Mouse (Mus musculus): ENCODE results near the gene Ssh1. TPM values are rescaled to one million over a fixed set of nuclear protein-coding genes. Genes with fewer than 3 reads are reported as not detected.
A peak's percentile ranks its signal among the peaks of the same experiment; 100 is the strongest.

Gene Ssh1
- polyA plus RNA-seq, 1 experiment from 2014 or later = 17.2 TPM

DNA sequence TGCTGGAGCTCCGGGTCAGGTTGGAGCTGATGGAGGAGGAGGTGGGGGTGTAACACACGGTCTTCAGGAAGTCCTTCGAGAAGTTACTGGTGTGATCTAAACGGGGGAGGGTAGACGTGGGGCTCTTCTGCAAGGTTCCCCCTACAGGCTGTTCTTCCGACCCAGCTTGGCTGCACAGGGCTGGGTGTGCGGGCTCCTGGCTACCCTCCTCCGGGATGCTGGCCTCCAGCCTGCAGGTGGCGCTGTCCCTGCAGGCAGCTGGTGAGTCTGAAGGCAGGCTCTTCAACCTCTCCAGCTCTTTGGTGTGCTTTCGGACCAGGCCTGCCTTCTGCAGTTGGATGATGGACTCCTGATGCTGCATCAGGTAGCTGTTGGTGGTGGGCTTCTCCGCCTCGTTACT, 51.1 kb downstream of the Ssh1 start:
- no peaks in the 10 kb centered on the region for H3K27me3 ChIP-seq
- H3K36me3 ChIP-seq = peaks cover 82% of the 10 kb centered on the region
- no peak overlapping the region for H3K4me3 ChIP-seq (replicated peaks)
- whole genome bisulfite sequencing = 89% methylated on average over 12 of the region's 12 CpGs
- H3K27ac ChIP-seq = no peak overlapping the region
- no peak overlapping the region for H3K4me2 ChIP-seq (replicated peaks)
- H3K9me3 ChIP-seq = no peaks in the 10 kb centered on the region
- 0 out of 2 replicates have a peak, but pooled peaks have one; percentile 6 for ATAC-seq
- H3K9ac ChIP-seq (replicated peaks) = no peak overlapping the region
- H3K4me1 ChIP-seq (replicated peaks) = peaks cover 12% of the 10 kb centered on the region

- H3K4me1 ChIP-seq (replicated peaks) = peaks cover 16% of the 10 kb centered on the region
- H3K9ac ChIP-seq (replicated peaks) = no peak overlapping the region
- no peaks in the 10 kb centered on the region for H3K27me3 ChIP-seq
- H3K9me3 ChIP-seq = no peaks in the 10 kb centered on the region
- H3K4me2 ChIP-seq (replicated peaks) = no peak overlapping the region
- H3K36me3 ChIP-seq = peaks cover 51% of the 10 kb centered on the region
- ATAC-seq = no peak
- no peak overlapping the region for H3K4me3 ChIP-seq (replicated peaks)
- 46% methylated on average over 12 of the region's 12 CpGs for WGBS
- no peak overlapping the region for H3K27ac ChIP-seq
Observed at GRCm38 (mm10) chr5:113939263-113939900, 54.3 kb downstream of the Ssh1 start.

GRCm38 (mm10) chr5:113937650-113938049, 56.0 kb downstream of the Ssh1 start:
- WGBS = 38% methylated on average over 7 of the region's 7 CpGs
- Histone ChIP-seq H3K4me2 (replicated peaks) (no peak overlapping the region), H3K27ac (peak overlapping the region; percentile 68), H3K27me3 (no peaks in the 10 kb centered on the region), H3K9ac (replicated peaks) (0 out of 2 replicates have a peak overlapping the region, but pooled peaks have one; percentile 3), H3K4me3 (replicated peaks) (no peak overlapping the region), H3K36me3 (peaks cover 34% of the 10 kb centered on the region), H3K4me1 (replicated peaks) (peaks cover 12% of the 10 kb centered on the region), H3K9me3 (no peaks in the 10 kb centered on the region)
- ATAC-seq = no peak; the same call in 1 of the 2 replicates

DNA sequence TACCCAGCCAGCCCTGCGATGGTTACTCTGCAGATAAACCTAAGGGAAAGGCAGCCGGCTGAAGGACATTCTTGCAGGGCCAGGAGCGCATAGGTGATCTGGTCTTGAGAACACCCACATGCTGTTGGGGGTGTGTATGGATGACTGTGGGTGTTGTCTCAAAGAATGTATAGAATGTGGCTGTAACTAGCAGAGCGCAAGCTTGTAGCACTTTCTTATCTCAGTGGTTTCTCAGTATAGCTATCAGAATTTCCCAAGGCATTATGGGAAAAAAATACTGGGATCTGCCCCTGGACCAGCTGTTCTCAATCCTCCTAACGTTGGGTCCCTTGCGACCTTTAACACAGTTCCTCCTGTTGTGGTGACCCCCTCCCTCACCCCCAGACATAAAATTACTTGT, 59.8 kb downstream of the Ssh1 start:
- 82% methylated on average over 6 of the region's 6 CpGs for WGBS
- no peak overlapping the region for H3K27ac ChIP-seq
- no peak overlapping the region for H3K4me3 ChIP-seq (replicated peaks)
- H3K9ac ChIP-seq (replicated peaks) = no peak overlapping the region
- ATAC-seq = no peak
- no peaks in the 10 kb centered on the region for H3K9me3 ChIP-seq
- no peak overlapping the region for H3K4me2 ChIP-seq (replicated peaks)
- no peaks in the 10 kb centered on the region for H3K27me3 ChIP-seq
- peaks cover 26% of the 10 kb centered on the region for H3K4me1 ChIP-seq (replicated peaks)
- peaks cover 5% of the 10 kb centered on the region; the same call in 1 of the 2 replicates for H3K36me3 ChIP-seq

DNA sequence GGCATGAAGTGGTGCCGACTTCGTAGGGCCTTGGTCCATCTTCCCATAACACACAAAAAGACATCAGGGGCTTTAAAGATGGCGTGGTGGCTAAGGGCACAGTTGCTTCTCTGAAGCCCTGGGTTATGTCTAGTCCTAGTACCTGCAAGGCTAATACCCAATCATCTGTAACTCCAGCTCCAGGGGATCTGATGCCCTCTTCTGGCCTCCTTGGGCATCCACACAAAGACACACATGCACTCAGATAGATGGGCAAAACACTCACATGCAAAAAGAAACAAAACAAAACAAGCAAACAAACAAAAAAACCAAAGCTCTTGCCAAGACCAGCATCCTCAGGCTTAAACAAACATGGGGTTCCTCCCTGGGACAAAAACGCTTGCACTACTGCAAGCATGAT, 60.2 kb downstream of the Ssh1 start:
- no peak overlapping the region for H3K27ac ChIP-seq
- H3K36me3 ChIP-seq = peaks cover 4% of the 10 kb centered on the region; the same call in 1 of the 2 replicates
- H3K27me3 ChIP-seq = no peaks in the 10 kb centered on the region
- no peak overlapping the region for H3K9ac ChIP-seq (replicated peaks)
- no peak for ATAC-seq
- 89% methylated on average over 4 of the region's 4 CpGs for WGBS
- peaks cover 26% of the 10 kb centered on the region for H3K4me1 ChIP-seq (replicated peaks)
- no peak overlapping the region for H3K4me3 ChIP-seq (replicated peaks)
- H3K9me3 ChIP-seq = no peaks in the 10 kb centered on the region
- no peak overlapping the region for H3K4me2 ChIP-seq (replicated peaks)

DNA sequence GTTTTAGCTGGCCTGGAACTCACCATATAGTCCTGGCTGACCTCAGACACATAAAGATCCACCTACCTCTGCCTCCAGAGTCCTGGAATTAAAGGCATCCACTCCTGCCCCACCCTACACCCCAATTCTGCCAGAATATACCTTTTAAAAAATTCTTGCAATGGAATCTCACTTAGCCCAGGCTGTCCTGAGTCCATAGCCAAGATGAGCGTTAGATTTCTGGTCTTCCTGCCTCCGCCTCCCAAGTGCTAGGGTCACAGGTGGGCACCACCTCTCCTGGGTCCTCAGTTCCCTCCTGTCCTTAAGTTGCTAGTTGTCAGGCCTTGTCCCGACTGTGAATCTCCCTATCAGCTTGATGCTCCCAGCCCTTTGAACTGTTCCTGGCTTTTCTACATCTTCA, 61.4 kb downstream of the Ssh1 start:
- Histone ChIP-seq H3K27ac (no peak overlapping the region), H3K27me3 (no peaks in the 10 kb centered on the region), H3K9ac (replicated peaks) (no peak overlapping the region), H3K4me1 (replicated peaks) (peaks cover 16% of the 10 kb centered on the region), H3K4me3 (replicated peaks) (no peak overlapping the region), H3K4me2 (replicated peaks) (no peak overlapping the region), H3K9me3 (0 out of 2 replicates have a peak, but pooled peaks cover 3% of the 10 kb centered on the region), H3K36me3 (no peaks in the 10 kb centered on the region)
- ATAC-seq = no peak
- 84% methylated on average over 3 of the region's 3 CpGs for WGBS

GRCm38 (mm10) chr5:113930648-113931609, 62.8 kb downstream of the Ssh1 start:
- peak; percentile 71 for ATAC-seq
- peaks cover 16% of the 10 kb centered on the region for H3K4me1 ChIP-seq (replicated peaks)
- H3K27ac ChIP-seq = peak overlapping the region; percentile 27
- H3K9ac ChIP-seq (replicated peaks) = peak overlapping the region; percentile 37
- 0 out of 2 replicates have a peak, but pooled peaks cover 3% of the 10 kb centered on the region for H3K9me3 ChIP-seq
- WGBS = 21% methylated on average over 14 of the region's 18 CpGs
- H3K27me3 ChIP-seq = no peaks in the 10 kb centered on the region
- H3K36me3 ChIP-seq = no peaks in the 10 kb centered on the region
- H3K4me3 ChIP-seq (replicated peaks) = no peak overlapping the region
- no peak overlapping the region; the same call in 1 of the 2 replicates for H3K4me2 ChIP-seq (replicated peaks)

DNA sequence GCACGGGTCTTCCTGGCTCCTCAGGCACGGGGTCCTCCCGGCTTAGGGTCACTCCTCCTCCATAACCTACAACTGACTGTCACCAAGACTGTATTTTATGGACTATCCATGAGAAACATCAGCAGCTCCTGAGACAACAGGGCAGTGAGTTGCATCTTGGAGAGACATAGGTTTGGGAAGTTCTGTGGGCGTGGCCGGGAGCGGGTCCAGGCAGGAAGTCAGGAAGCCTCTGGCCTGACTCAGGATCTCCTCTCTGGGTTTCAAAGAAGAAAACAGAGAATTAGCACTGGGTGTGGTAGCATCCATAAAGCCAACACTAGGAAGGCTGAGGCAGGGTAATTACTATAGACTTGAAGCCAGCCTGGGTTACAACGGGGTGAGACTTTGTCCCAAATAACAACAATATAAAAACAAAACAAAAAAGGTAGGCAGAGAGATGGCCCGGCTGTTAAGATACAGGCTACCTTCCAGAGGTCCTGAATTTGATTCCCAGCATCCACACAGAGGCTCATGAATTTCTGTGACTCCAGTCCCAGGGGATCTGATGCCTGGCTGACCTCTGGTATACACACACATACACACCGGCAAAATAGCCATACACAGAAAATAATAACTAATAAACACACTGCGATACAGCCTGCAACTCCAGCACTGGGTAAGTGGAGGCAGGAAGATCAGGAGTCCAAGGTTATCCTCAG, 63.6 kb downstream of the Ssh1 start:
- 59% methylated on average over 10 of the region's 10 CpGs for WGBS
- Histone ChIP-seq H3K4me1 (replicated peaks) (peaks cover 18% of the 10 kb centered on the region), H3K36me3 (no peaks in the 10 kb centered on the region), H3K9ac (replicated peaks) (no peak overlapping the region), H3K27ac (peak overlapping the region; percentile 27; the same call in 1 of the 2 replicates), H3K27me3 (no peaks in the 10 kb centered on the region), H3K9me3 (0 out of 2 replicates have a peak, but pooled peaks cover 3% of the 10 kb centered on the region), H3K4me3 (replicated peaks) (no peak overlapping the region), H3K4me2 (replicated peaks) (no peak overlapping the region)
- no peak for ATAC-seq

DNA sequence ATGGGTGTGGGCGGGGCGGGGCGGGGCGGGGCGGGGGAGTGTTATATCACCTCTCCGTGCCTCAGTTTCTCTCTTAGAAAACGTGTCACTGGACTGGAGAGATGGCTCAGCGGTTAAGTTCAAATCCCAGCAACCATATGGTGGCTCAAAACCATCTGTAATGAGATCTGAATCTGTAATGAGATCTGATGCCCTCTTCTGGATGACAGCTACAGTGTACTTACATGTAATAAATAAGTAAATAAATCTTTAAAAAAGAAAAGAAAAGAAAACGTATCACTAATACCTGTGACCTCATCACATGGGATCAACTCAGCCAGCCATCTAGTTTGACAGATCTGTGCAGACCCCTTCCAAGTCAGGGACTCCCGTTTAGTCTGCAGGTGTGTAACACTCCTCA, 64.2 kb downstream of the Ssh1 start:
- no peak overlapping the region for H3K4me3 ChIP-seq (replicated peaks)
- 0 out of 2 replicates have a peak, but pooled peaks cover 3% of the 10 kb centered on the region for H3K9me3 ChIP-seq
- H3K36me3 ChIP-seq = no peaks in the 10 kb centered on the region
- no peak overlapping the region for H3K27ac ChIP-seq
- no peak overlapping the region for H3K4me2 ChIP-seq (replicated peaks)
- H3K9ac ChIP-seq (replicated peaks) = no peak overlapping the region
- 68% methylated on average over 10 of the region's 10 CpGs for WGBS
- ATAC-seq = no peak
- H3K4me1 ChIP-seq (replicated peaks) = peaks cover 18% of the 10 kb centered on the region
- no peaks in the 10 kb centered on the region for H3K27me3 ChIP-seq

- Histone ChIP-seq H3K9ac (replicated peaks) (no peak overlapping the region), H3K9me3 (0 out of 2 replicates have a peak, but pooled peaks cover 3% of the 10 kb centered on the region), H3K27me3 (no peaks in the 10 kb centered on the region), H3K36me3 (no peaks in the 10 kb centered on the region), H3K4me3 (replicated peaks) (no peak overlapping the region), H3K4me2 (replicated peaks) (no peak overlapping the region), H3K27ac (no peak overlapping the region), H3K4me1 (replicated peaks) (peaks cover 25% of the 10 kb centered on the region)
- no peak for ATAC-seq
- 85% methylated on average over 4 of the region's 4 CpGs for WGBS
Observed at GRCm38 (mm10) chr5:113924608-113925007, 69.1 kb downstream of the Ssh1 start.

DNA sequence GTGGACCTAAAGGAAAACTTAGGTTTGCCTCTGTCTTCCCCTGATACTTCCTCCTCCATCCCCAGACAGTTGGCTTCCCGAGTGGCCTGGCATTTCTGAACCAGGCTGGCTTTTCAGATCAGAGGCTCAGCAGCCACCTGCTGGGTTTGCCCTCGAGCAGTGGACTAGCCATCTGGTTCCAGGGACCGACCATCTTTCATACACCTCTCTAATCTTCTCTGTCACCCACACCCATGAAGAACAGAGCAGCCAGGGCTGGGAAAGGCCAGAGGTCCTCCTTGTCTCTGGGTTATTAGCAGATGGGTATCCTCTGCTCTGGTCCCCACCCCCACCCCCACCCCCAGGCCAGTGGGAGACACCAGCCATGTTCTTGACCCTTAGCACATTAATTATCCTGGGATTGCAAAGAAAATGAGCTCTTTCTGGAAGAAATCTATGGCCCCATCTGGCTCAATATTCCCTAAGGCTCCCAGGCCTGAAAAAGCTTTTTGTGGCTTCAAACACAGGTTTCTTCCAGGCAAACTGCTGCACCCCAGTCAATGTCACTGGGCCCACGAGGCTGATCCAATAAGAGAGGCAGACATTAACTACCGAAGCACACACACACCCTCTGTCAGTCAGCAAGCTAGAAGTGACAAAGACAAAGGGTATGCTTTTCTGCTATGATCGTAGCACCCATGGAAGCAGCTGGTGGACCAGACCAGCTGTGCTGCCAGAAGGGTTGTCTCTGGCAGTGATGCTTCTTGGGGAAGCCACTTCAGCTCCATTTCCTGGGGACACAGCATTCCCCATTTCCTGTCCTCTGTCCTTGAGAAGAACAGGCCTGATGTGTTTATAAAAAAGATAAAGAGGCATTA, 72.2 kb downstream of the Ssh1 start:
- peak overlapping the region; percentile 89 for H3K27ac ChIP-seq
- 19% methylated on average over 6 of the region's 6 CpGs for WGBS
- H3K36me3 ChIP-seq = no peaks in the 10 kb centered on the region
- ATAC-seq = peak; percentile 84
- no peaks in the 10 kb centered on the region for H3K27me3 ChIP-seq
- no peak overlapping the region for H3K4me3 ChIP-seq (replicated peaks)
- no peak overlapping the region for H3K9ac ChIP-seq (replicated peaks)
- H3K4me2 ChIP-seq (replicated peaks) = no peak overlapping the region
- H3K9me3 ChIP-seq = no peaks in the 10 kb centered on the region
- H3K4me1 ChIP-seq (replicated peaks) = peaks cover 24% of the 10 kb centered on the region

Data from midbrain, embryonic 13.5 days (tissue).